Mouse (Mus musculus) forebrain, embryonic 12.5 days (tissue): ENCODE results near the gene Rcn3. TPM values are rescaled to one million over a fixed set of nuclear protein-coding genes. Genes with fewer than 3 reads are reported as not detected.
"Not testable (repeated sequence)": the region's sequence is repeated elsewhere in the genome, so short reads cannot be mapped to it uniquely, and the experiment has no call there.

Source experiments
- ATAC-seq: fragments of 200-750 bp; cut with Nextera tagmentation; 2 replicates; pipeline ENCODE4 v1.8.0; 2017; ENCODE audit warnings: moderate TSS enrichment; ENCODE audit not compliant: low FRiP score
- H3K27ac ChIP-seq: fragments of 300-500 bp; sonication (generic); 2 replicates; pipeline ENCODE4 v1.5.1; 2016; ENCODE audit warnings: mild to moderate bottlenecking
- H3K27me3 ChIP-seq: fragments of 300-500 bp; sonication (generic); 2 replicates; pipeline ENCODE4 v1.6.1; 2016; ENCODE audit warnings: mild to moderate bottlenecking
- H3K36me3 ChIP-seq: fragments of 300-500 bp; sonication (generic); replicated peaks from 2 replicates; pipeline ENCODE4 v1.6.1; 2016; ENCODE audit warnings: mild to moderate bottlenecking
- H3K4me1 ChIP-seq: fragments of 300-500 bp; sonication (generic); 2 replicates; pipeline ENCODE4 v1.6.1; 2016
- H3K4me2 ChIP-seq: fragments of 300-500 bp; sonication (generic); 2 replicates; pipeline ENCODE4 v1.6.1; 2016; ENCODE audit warnings: mild to moderate bottlenecking, moderate library complexity
- H3K4me3 ChIP-seq: fragments of 300-500 bp; sonication (generic); replicated peaks from 2 replicates; pipeline ENCODE4 v1.5.1; 2016; ENCODE audit warnings: mild to moderate bottlenecking
- H3K9ac ChIP-seq: fragments of 300-500 bp; sonication (generic); 2 replicates; pipeline ENCODE4 v1.6.1; 2016; ENCODE audit warnings: mild to moderate bottlenecking
- H3K9me3 ChIP-seq: fragments of 300-500 bp; sonication (generic); 2 replicates; pipeline ENCODE4 v1.6.1; 2016
- WGBS: fragments of 180-500 bp; shearing (Covaris S2); methylation state at CpG from one replicate; pipeline ENCODE4 v1.1.7; 2016; 5-methylcytosine and 5-hydroxymethylcytosine counted together
- polyA plus RNA-seq: library from polyadenylated mRNA; unstranded; fragments of >200 nt; fragmentation: Nextera tagmentation; extraction: Ambion mirVana; gene quantifications from 2 replicates; pipeline ENCODE4 v1.2.1, GENCODE M21; 2016

Rcn3 gene
- polyA plus RNA-seq, 1 experiment from 2014 or later, result 101 TPM

- Histone ChIP-seq H3K9ac (peak overlapping the region; percentile 97), H3K36me3 (peaks cover 83% of the 10 kb centered on the region), H3K4me3 (peak overlapping the region; percentile 95), H3K4me2 (peak overlapping the region; percentile 94), H3K9me3 (no peaks in the 10 kb centered on the region), H3K27me3 (no peaks in the 10 kb centered on the region), H3K27ac (0 out of 2 replicates have a peak overlapping the region, but pooled peaks have one; percentile 32), H3K4me1 (peaks cover 46% of the 10 kb centered on the region)
- no peak for ATAC-seq
- whole genome bisulfite sequencing, result 85% methylated on average over 15 of the region's 15 CpGs
Observed at GRCm38 (mm10) chr7:45122561-45123185, 30.7 kb upstream of the Rcn3 start.

- H3K27me3 ChIP-seq, result no peaks in the 10 kb centered on the region
- H3K9me3 ChIP-seq, result no peaks in the 10 kb centered on the region
- H3K9ac ChIP-seq, result 0 out of 2 replicates have a peak overlapping the region, but pooled peaks have one; percentile 1
- peaks cover 78% of the 10 kb centered on the region for H3K36me3 ChIP-seq
- H3K4me3 ChIP-seq, result no peak overlapping the region
- H3K4me1 ChIP-seq, result peaks cover 39% of the 10 kb centered on the region
- H3K27ac ChIP-seq, result 0 out of 2 replicates have a peak overlapping the region, but pooled peaks have one; percentile 6
- no peak for ATAC-seq
- no peak overlapping the region for H3K4me2 ChIP-seq
Observed at GRCm38 (mm10) chr7:45121966-45122365, 29.9 kb upstream of the Rcn3 start.

- no peak overlapping the region for H3K4me3 ChIP-seq
- H3K9ac ChIP-seq, result 0 out of 2 replicates have a peak overlapping the region, but pooled peaks have one; percentile 1
- WGBS, result 78% methylated on average over 8 of the region's 8 CpGs
Observed at GRCm38 (mm10) chr7:45121404-45121803, 29.4 kb upstream of the Rcn3 start.

GRCm38 (mm10) chr7:45119780-45120709, 28.0 kb upstream of the Rcn3 start:
- WGBS, result 85% methylated on average over 5 of the region's 5 CpGs

More at GRCm38 (mm10) chr7:45121404-45121803, 29.4 kb upstream of the Rcn3 start:
- Histone ChIP-seq H3K27ac (0 out of 2 replicates have a peak overlapping the region, but pooled peaks have one; percentile 6), H3K4me2 (no peak overlapping the region), H3K4me1 (peaks cover 34% of the 10 kb centered on the region), H3K27me3 (no peaks in the 10 kb centered on the region), H3K9me3 (no peaks in the 10 kb centered on the region), H3K36me3 (peaks cover 73% of the 10 kb centered on the region)
- ATAC-seq, result no peak

GRCm38 (mm10) chr7:45118336-45118735, 26.3 kb upstream of the Rcn3 start:
- WGBS, result 96% methylated on average over 6 of the region's 6 CpGs
- peaks cover 15% of the 10 kb centered on the region for H3K4me1 ChIP-seq
- no peak overlapping the region for H3K27ac ChIP-seq
- H3K9ac ChIP-seq, result no peak overlapping the region
- no peaks in the 10 kb centered on the region for H3K27me3 ChIP-seq
- no peak overlapping the region for H3K4me3 ChIP-seq
- H3K36me3 ChIP-seq, result peaks cover 56% of the 10 kb centered on the region
- H3K9me3 ChIP-seq, result no peaks in the 10 kb centered on the region
- no peak overlapping the region for H3K4me2 ChIP-seq
- ATAC-seq, result no peak

More at GRCm38 (mm10) chr7:45119780-45120709, 28.0 kb upstream of the Rcn3 start:
- no peaks in the 10 kb centered on the region for H3K27me3 ChIP-seq
- peaks cover 22% of the 10 kb centered on the region for H3K4me1 ChIP-seq
- no peaks in the 10 kb centered on the region for H3K9me3 ChIP-seq
- peaks cover 59% of the 10 kb centered on the region for H3K36me3 ChIP-seq
- ATAC-seq, result no peak
- no peak overlapping the region for H3K27ac ChIP-seq
- no peak overlapping the region for H3K9ac ChIP-seq
- H3K4me3 ChIP-seq, result no peak overlapping the region
- no peak overlapping the region for H3K4me2 ChIP-seq

GRCm38 (mm10) chr7:45117566-45117965, 25.5 kb upstream of the Rcn3 start:
- H3K36me3 ChIP-seq, result peaks cover 48% of the 10 kb centered on the region
- WGBS, result 91% methylated on average over 8 of the region's 8 CpGs
- H3K9me3 ChIP-seq, result no peaks in the 10 kb centered on the region
- H3K27ac ChIP-seq, result no peak overlapping the region
- ATAC-seq, result no peak
- H3K4me2 ChIP-seq, result no peak overlapping the region
- no peak overlapping the region for H3K9ac ChIP-seq
- peaks cover 7% of the 10 kb centered on the region for H3K4me1 ChIP-seq
- no peaks in the 10 kb centered on the region for H3K27me3 ChIP-seq
- H3K4me3 ChIP-seq, result no peak overlapping the region

GRCm38 (mm10) chr7:45113476-45113875, 21.5 kb upstream of the Rcn3 start:
- Histone ChIP-seq H3K36me3 (peaks cover 10% of the 10 kb centered on the region; the same call in 1 of the 2 replicates), H3K4me3 (no peak overlapping the region), H3K4me2 (no peak overlapping the region), H3K9ac (no peak overlapping the region), H3K9me3 (no peaks in the 10 kb centered on the region), H3K27ac (no peak overlapping the region), H3K4me1 (no peaks in the 10 kb centered on the region), H3K27me3 (no peaks in the 10 kb centered on the region)
- ATAC-seq, result no peak
- 88% methylated on average over 2 of the region's 2 CpGs for WGBS

GRCm38 (mm10) chr7:45112529-45112928, 20.5 kb upstream of the Rcn3 start:
- Histone ChIP-seq H3K27me3 (no peaks in the 10 kb centered on the region), H3K4me3 (no peak overlapping the region), H3K4me1 (no peaks in the 10 kb centered on the region), H3K27ac (no peak overlapping the region), H3K9ac (no peak overlapping the region), H3K9me3 (no peaks in the 10 kb centered on the region), H3K4me2 (no peak overlapping the region), H3K36me3 (peaks cover under 1% of the 10 kb centered on the region; the same call in 1 of the 2 replicates)
- 71% methylated on average over 3 of the region's 3 CpGs for WGBS
- ATAC-seq, result no peak

- H3K27ac ChIP-seq, result no peak overlapping the region
- no peaks in the 10 kb centered on the region for H3K27me3 ChIP-seq
- 69% methylated on average over 2 of the region's 2 CpGs for WGBS
- H3K9ac ChIP-seq, result no peak overlapping the region
- no peaks in the 10 kb centered on the region for H3K9me3 ChIP-seq
- no peaks in the 10 kb centered on the region for H3K36me3 ChIP-seq
- H3K4me1 ChIP-seq, result no peaks in the 10 kb centered on the region
- ATAC-seq, result no peak
- no peak overlapping the region for H3K4me2 ChIP-seq
- no peak overlapping the region for H3K4me3 ChIP-seq
Observed at GRCm38 (mm10) chr7:45111940-45112339, 19.9 kb upstream of the Rcn3 start.

GRCm38 (mm10) chr7:45110089-45110488, 18.1 kb upstream of the Rcn3 start:
- H3K4me2 ChIP-seq, H3K27me3 ChIP-seq, ATAC-seq, H3K4me3 ChIP-seq, H3K36me3 ChIP-seq, H3K9me3 ChIP-seq, H3K4me1 ChIP-seq, H3K9ac ChIP-seq, H3K27ac ChIP-seq: not testable (repeated sequence)
- WGBS, result 98% methylated on average over 4 of the region's 4 CpGs

- no peaks in the 10 kb centered on the region for H3K27me3 ChIP-seq
Observed at GRCm38 (mm10) chr7:45107052-45107645, 15.1 kb upstream of the Rcn3 start.

GRCm38 (mm10) chr7:45106441-45106840, 14.4 kb upstream of the Rcn3 start:
- no peaks in the 10 kb centered on the region for H3K36me3 ChIP-seq
- no peak for ATAC-seq
- H3K9me3 ChIP-seq, result no peaks in the 10 kb centered on the region
- no peak overlapping the region for H3K4me2 ChIP-seq
- no peak overlapping the region for H3K4me3 ChIP-seq
- no peak overlapping the region for H3K9ac ChIP-seq
- no peak overlapping the region for H3K27ac ChIP-seq
- 42% methylated on average over 6 of the region's 6 CpGs for WGBS
- H3K4me1 ChIP-seq, result peaks cover 6% of the 10 kb centered on the region
- H3K27me3 ChIP-seq, result no peaks in the 10 kb centered on the region

More at GRCm38 (mm10) chr7:45107052-45107645, 15.1 kb upstream of the Rcn3 start:
- Histone ChIP-seq H3K4me3 (no peak overlapping the region), H3K9me3 (no peaks in the 10 kb centered on the region), H3K9ac (no peak overlapping the region), H3K4me1 (peaks cover 6% of the 10 kb centered on the region), H3K27ac (no peak overlapping the region), H3K36me3 (no peaks in the 10 kb centered on the region), H3K4me2 (no peak overlapping the region)
- WGBS, result 69% methylated on average over 5 of the region's 5 CpGs
- ATAC-seq, result no peak
